Mouse (Mus musculus): Measurements from ENCODE around the gene Shcbp1l. TPM values are rescaled to one million over a fixed set of nuclear protein-coding genes. Genes with fewer than 3 reads are reported as not detected.
A peak's percentile ranks its signal among the peaks of the same experiment; 100 is the strongest.

Shcbp1l gene
- polyA plus RNA-seq, 1 experiment from 2014 or later, result 0.23 TPM

GRCm38 (mm10) chr1:153493931-153494330, 69.0 kb downstream of the Shcbp1l start:
- peaks cover 4% of the 10 kb centered on the region; the same call in 1 of the 2 replicates for H3K4me1 ChIP-seq
- no peak overlapping the region for H3K27ac ChIP-seq (replicated peaks)
- WGBS, result 38% methylated on average over 6 of the region's 6 CpGs
- H3K36me3 ChIP-seq, result no peaks in the 10 kb centered on the region
- no peaks in the 10 kb centered on the region for H3K27me3 ChIP-seq (ENCODE audit: low read depth, poor library complexity, severe bottlenecking)
- no peak for DNase-seq (ENCODE audit: low spot score)
- H3K4me3 ChIP-seq, result no peak overlapping the region
- H3K9me3 ChIP-seq (replicated peaks), result no peaks in the 10 kb centered on the region

DNA sequence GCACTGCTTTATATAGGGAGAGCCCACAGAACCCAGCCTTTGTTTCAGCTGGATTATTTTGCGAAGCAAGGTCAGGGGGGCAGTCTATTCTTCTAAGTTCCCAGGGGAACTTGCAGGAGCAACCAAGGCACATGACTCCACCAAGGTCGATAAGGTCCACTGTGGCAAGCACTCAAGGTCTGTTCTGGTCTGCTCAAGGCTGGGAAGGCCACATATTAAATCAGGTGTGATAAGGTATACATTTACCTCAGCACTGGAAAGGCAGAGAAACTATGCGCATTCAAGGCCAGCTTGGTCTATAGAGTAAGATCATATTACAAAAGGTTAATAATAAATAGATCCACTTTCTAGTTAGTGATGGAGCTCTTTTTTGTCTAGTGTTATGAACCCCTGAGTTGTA, 71.1 kb downstream of the Shcbp1l start:
- 84% methylated on average over 3 of the region's 3 CpGs for WGBS
- no peak overlapping the region for H3K4me3 ChIP-seq
- DNase-seq (ENCODE audit: low spot score), result no peak
- H3K27me3 ChIP-seq (ENCODE audit: low read depth, poor library complexity, severe bottlenecking), result no peaks in the 10 kb centered on the region
- H3K27ac ChIP-seq (replicated peaks), result no peak overlapping the region
- H3K4me1 ChIP-seq, result peaks cover 4% of the 10 kb centered on the region; the same call in 1 of the 2 replicates
- no peaks in the 10 kb centered on the region for H3K9me3 ChIP-seq (replicated peaks)
- no peaks in the 10 kb centered on the region for H3K36me3 ChIP-seq

DNA sequence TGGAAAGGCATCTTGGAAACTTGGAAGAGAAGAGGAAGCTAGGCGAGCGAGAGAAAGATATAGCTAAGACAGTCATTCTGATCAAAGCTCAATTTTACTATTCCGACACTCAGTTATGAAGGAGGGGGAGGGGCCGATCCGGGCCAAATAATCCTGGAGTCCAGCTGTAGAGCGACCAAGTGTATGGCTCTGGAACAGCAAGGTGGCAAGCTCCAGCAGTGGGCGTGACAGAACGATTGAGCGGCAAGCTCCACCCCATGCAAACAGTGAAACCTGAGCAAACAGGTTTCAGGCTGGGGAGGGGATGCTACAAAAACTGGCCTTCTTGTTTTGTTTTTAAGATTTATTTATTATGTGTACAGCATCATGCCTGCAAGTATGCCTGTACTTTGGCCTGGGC, 75.1 kb downstream of the Shcbp1l start:
- no peak for DNase-seq (ENCODE audit: low spot score)
- WGBS, result 94% methylated on average over 9 of the region's 9 CpGs
- Histone ChIP-seq H3K27ac (replicated peaks) (no peak overlapping the region), H3K9me3 (replicated peaks) (no peaks in the 10 kb centered on the region), H3K36me3 (0 out of 2 replicates have a peak, but pooled peaks cover 3% of the 10 kb centered on the region), H3K4me1 (0 out of 2 replicates have a peak, but pooled peaks cover 3% of the 10 kb centered on the region), H3K27me3 (ENCODE audit: low read depth, poor library complexity, severe bottlenecking) (no peaks in the 10 kb centered on the region), H3K4me3 (no peak overlapping the region)

- 58% methylated on average over 5 of the region's 5 CpGs for WGBS
- Histone ChIP-seq H3K4me1 (0 out of 2 replicates have a peak, but pooled peaks cover 3% of the 10 kb centered on the region), H3K4me3 (no peak overlapping the region), H3K9me3 (replicated peaks) (no peaks in the 10 kb centered on the region), H3K27ac (replicated peaks) (0 out of 2 replicates have a peak overlapping the region, but pooled peaks have one; percentile 42), H3K36me3 (0 out of 2 replicates have a peak, but pooled peaks cover 3% of the 10 kb centered on the region), H3K27me3 (ENCODE audit: low read depth, poor library complexity, severe bottlenecking) (no peaks in the 10 kb centered on the region)
- DNase-seq (ENCODE audit: low spot score), result no peak
These were observed 76.8 kb downstream of the Shcbp1l start for GRCm38 (mm10) chr1:153501644-153502321.

Other genes starting within 250 kb of the Shcbp1l start
- 0.40 and 1.1 TPM in 2 replicates for gene Lamc2, start 238.7 kb upstream of the Shcbp1l start, polyA plus RNA-seq (2016; fragmentation: Nextera tagmentation; extraction: Ambion mirVana)
- 21.2 and 22.7 TPM in 2 replicates for gene Lamc1, start 92.4 kb upstream of the Shcbp1l start, polyA plus RNA-seq (2016; fragmentation: Nextera tagmentation; extraction: Ambion mirVana)
- 39.4 and 40.7 TPM in 2 replicates for gene Dhx9, start 62.5 kb downstream of the Shcbp1l start, polyA plus RNA-seq (2016; fragmentation: Nextera tagmentation; extraction: Ambion mirVana)
- 21.7 and 25.0 TPM in 2 replicates for gene Npl, start 124.9 kb downstream of the Shcbp1l start, polyA plus RNA-seq (2016; fragmentation: Nextera tagmentation; extraction: Ambion mirVana)
- 8.3 and 15.1 TPM in 2 replicates for gene Rgs8, start 227.9 kb downstream of the Shcbp1l start, polyA plus RNA-seq (2016; fragmentation: Nextera tagmentation; extraction: Ambion mirVana)